Mouse (Mus musculus) MEL (cell line): ENCODE results near the gene Endog.
"Not testable (repeated sequence)": the region's sequence is repeated elsewhere in the genome, so short reads cannot be mapped to it uniquely, and the experiment has no call there.

ENCODE experiments used
- CTCF ChIP-seq, 3 experiments: IDR thresholded peaks in 2 of 3; conservative IDR thresholded peaks in 1 of 3; 2 replicates each; pipeline ENCODE4 v1.5.1; 2011 to 2012; ENCODE audit warnings: low read length in 3 of 3, low read depth in 2 of 3, mild to moderate bottlenecking in 2 of 3, improper control_type of control experiment in 1 of 3, inconsistent platforms in 1 of 3, mixed read lengths in 1 of 3, moderate library complexity in 1 of 3; ENCODE audit not compliant: control insufficient read depth in 1 of 3, insufficient read depth in 1 of 3, poor library complexity in 1 of 3, severe bottlenecking in 1 of 3
- ELF1 ChIP-seq: IDR thresholded peaks from 2 replicates; pipeline ENCODE4 v1.6.1; 2014; ENCODE audit warnings: low read depth, mild to moderate bottlenecking, inconsistent platforms, low read length, improper control_type of control experiment, moderate library complexity
- MAFK ChIP-seq: IDR thresholded peaks from 2 replicates; pipeline ENCODE4 v1.6.1; 2011; ENCODE audit warnings: low read depth, mild to moderate bottlenecking, low read length, improper control_type of control experiment, borderline replicate concordance
- POLR2A ChIP-seq, 2 experiments: IDR thresholded peaks; 2 replicates each; pipeline ENCODE4 v1.6.1; 2011 to 2012; ENCODE audit warnings: low read length in 2 of 2, mild to moderate bottlenecking in 2 of 2, control low read depth in 1 of 2, improper control_type of control experiment in 1 of 2, low read depth in 1 of 2, moderate library complexity in 1 of 2; ENCODE audit not compliant: control insufficient read depth in 1 of 2, insufficient read depth in 1 of 2, poor library complexity in 1 of 2
- POLR2AphosphoS5 ChIP-seq: IDR thresholded peaks from 2 replicates; pipeline ENCODE4 v1.6.1; 2012; ENCODE audit warnings: low read depth, borderline replicate concordance, mild to moderate bottlenecking, inconsistent platforms, low read length, moderate library complexity, mixed read lengths
- RAD21 ChIP-seq: IDR thresholded peaks from 2 replicates; pipeline ENCODE4 v1.6.1; 2011; ENCODE audit warnings: mild to moderate bottlenecking, low read depth, low read length, improper control_type of control experiment
- UBTF ChIP-seq: IDR thresholded peaks from 2 replicates; pipeline ENCODE4 v1.6.1; 2012; ENCODE audit warnings: low read depth, mild to moderate bottlenecking, inconsistent platforms, low read length, improper control_type of control experiment, moderate library complexity, borderline replicate concordance; ENCODE audit not compliant: insufficient read depth

- not testable (repeated sequence) for TF ChIP-seq POLR2A (IDR thresholded peaks at IDR 0.05; ENCODE audit: control insufficient read depth in 1 of 2, insufficient read depth in 1 of 2, low read depth in 1 of 2, low read length in 2 of 2, poor library complexity in 1 of 2); ELF1; UBTF; RAD21; MAFK; CTCF (IDR thresholded peaks at IDR 0.05 in 2 of 3, conservative IDR thresholded peaks at IDR 0.05 in 1 of 3; ENCODE audit: control insufficient read depth in 1 of 3, insufficient read depth in 1 of 3, low read depth in 2 of 3, low read length in 3 of 3, poor library complexity in 1 of 3, severe bottlenecking in 1 of 3); POLR2AphosphoS5
Measured at GRCm38 (mm10) chr2:30140021-30140420, 31.3 kb upstream of the Endog start.
